Mouse (Mus musculus) testis, adult 2 months (tissue): Measurements from ENCODE around the gene Retreg3.

Experiments
- CTCF ChIP-seq: fragments of 200-500 bp; IDR thresholded peaks from 2 replicates; pipeline ENCODE4 v1.5.1; 2012; ENCODE audit warnings: low read depth, mild to moderate bottlenecking, inconsistent platforms, low read length, moderate library complexity; ENCODE audit not compliant: control insufficient read depth, insufficient read depth, insufficient replicate concordance
- POLR2A ChIP-seq: fragments of 200-500 bp; IDR thresholded peaks from 2 replicates; pipeline ENCODE4 v1.6.1; 2012; ENCODE audit warnings: low read depth, mild to moderate bottlenecking, inconsistent platforms, low read length, moderate library complexity; ENCODE audit not compliant: control insufficient read depth

DNA sequence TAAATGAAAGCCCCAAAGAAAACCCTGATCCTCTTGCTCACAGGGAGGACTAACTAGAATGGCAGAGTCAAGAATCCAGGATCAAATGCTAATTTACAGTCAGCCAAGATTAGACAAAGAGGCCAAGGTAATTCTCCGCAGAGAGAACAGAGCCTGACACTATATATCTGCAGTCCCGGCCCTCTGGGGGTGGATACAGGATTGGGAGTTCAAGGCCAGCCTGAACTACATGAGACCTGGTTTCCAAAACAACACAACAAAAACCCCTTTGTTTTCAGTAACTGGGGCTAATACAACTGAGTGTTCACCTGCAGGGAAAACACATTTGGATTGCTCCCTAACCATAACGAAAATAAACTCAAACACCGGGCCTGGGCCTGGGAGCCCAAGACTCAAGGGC lies 55.2 kb downstream of the Retreg3 start:
- no peak for TF ChIP-seq CTCF
- TF ChIP-seq POLR2A: no peak
